Mouse (Mus musculus): Measurements from ENCODE around the gene Atg10. TPM values are rescaled to one million over a fixed set of nuclear protein-coding genes. Genes with fewer than 3 reads are reported as not detected.

Atg10 gene
- polyA plus RNA-seq, 1 experiment from 2014 or later = 17.2 TPM

- Histone ChIP-seq H3K4me1 (replicated peaks; ENCODE audit: control insufficient read depth, insufficient read depth, low read length) (no peaks in the 10 kb centered on the region), H3K9ac (no peak overlapping the region), H3K36me3 (replicated peaks; ENCODE audit: control insufficient read depth, insufficient read depth) (no peaks in the 10 kb centered on the region), H3K4me2 (replicated peaks) (no peak overlapping the region), H3K27ac (no peak overlapping the region), H3K9me3 (ENCODE audit: control insufficient read depth, low read length) (no peaks in the 10 kb centered on the region), H3K27me3 (ENCODE audit: control insufficient read depth, insufficient read depth, low read length) (no peaks in the 10 kb centered on the region), H3K4me3 (replicated peaks; ENCODE audit: low read length) (no peak overlapping the region)
- no peak for DNase-seq (ENCODE audit: low spot score)
- ATAC-seq (ENCODE audit: low FRiP score) = no peak
- WGBS = 66% methylated on average over 4 of the region's 4 CpGs
Observed at GRCm38 (mm10) chr13:91155429-91156207, 68.2 kb downstream of the Atg10 start.

- H3K9ac ChIP-seq = no peak overlapping the region
- H3K4me3 ChIP-seq (replicated peaks; ENCODE audit: low read length) = no peak overlapping the region
- no peak overlapping the region for H3K4me2 ChIP-seq (replicated peaks)
- no peak for DNase-seq (ENCODE audit: low spot score)
- 74% methylated on average over 7 of the region's 7 CpGs for WGBS
- H3K4me1 ChIP-seq (replicated peaks; ENCODE audit: control insufficient read depth, insufficient read depth, low read length) = no peaks in the 10 kb centered on the region
- no peaks in the 10 kb centered on the region for H3K27me3 ChIP-seq (ENCODE audit: control insufficient read depth, insufficient read depth, low read length)
- H3K36me3 ChIP-seq (replicated peaks; ENCODE audit: control insufficient read depth, insufficient read depth) = no peaks in the 10 kb centered on the region
- ATAC-seq (ENCODE audit: low FRiP score) = no peak
- no peak overlapping the region for H3K27ac ChIP-seq
- H3K9me3 ChIP-seq (ENCODE audit: control insufficient read depth, low read length) = no peaks in the 10 kb centered on the region
Observed at GRCm38 (mm10) chr13:91154622-91155021, 69.1 kb downstream of the Atg10 start.

GRCm38 (mm10) chr13:91136337-91136736 lies 87.4 kb downstream of the Atg10 start:
- no peak for ATAC-seq (ENCODE audit: low FRiP score)
- Histone ChIP-seq H3K9me3 (ENCODE audit: control insufficient read depth, low read length) (no peaks in the 10 kb centered on the region), H3K27ac (no peak overlapping the region), H3K4me3 (replicated peaks; ENCODE audit: low read length) (no peak overlapping the region), H3K9ac (no peak overlapping the region), H3K4me2 (replicated peaks) (no peak overlapping the region), H3K36me3 (replicated peaks; ENCODE audit: control insufficient read depth, insufficient read depth) (no peaks in the 10 kb centered on the region), H3K27me3 (ENCODE audit: control insufficient read depth, insufficient read depth, low read length) (no peaks in the 10 kb centered on the region), H3K4me1 (replicated peaks; ENCODE audit: control insufficient read depth, insufficient read depth, low read length) (no peaks in the 10 kb centered on the region)
- DNase-seq (ENCODE audit: low spot score) = no peak

GRCm38 (mm10) chr13:91133334-91133890 lies 90.4 kb downstream of the Atg10 start:
- peaks cover 8% of the 10 kb centered on the region for H3K4me1 ChIP-seq (replicated peaks; ENCODE audit: control insufficient read depth, insufficient read depth, low read length)
- H3K27ac ChIP-seq = no peak overlapping the region
- H3K9ac ChIP-seq = no peak overlapping the region
- H3K4me2 ChIP-seq (replicated peaks) = no peak overlapping the region
- no peak overlapping the region for H3K4me3 ChIP-seq (replicated peaks; ENCODE audit: low read length)
- no peaks in the 10 kb centered on the region for H3K9me3 ChIP-seq (ENCODE audit: control insufficient read depth, low read length)
- H3K27me3 ChIP-seq (ENCODE audit: control insufficient read depth, insufficient read depth, low read length) = no peaks in the 10 kb centered on the region
- ATAC-seq (ENCODE audit: low FRiP score) = no peak
- H3K36me3 ChIP-seq (replicated peaks; ENCODE audit: control insufficient read depth, insufficient read depth) = no peaks in the 10 kb centered on the region
- DNase-seq (ENCODE audit: low spot score) = no peak
- WGBS = 75% methylated on average over 5 of the region's 5 CpGs

DNA sequence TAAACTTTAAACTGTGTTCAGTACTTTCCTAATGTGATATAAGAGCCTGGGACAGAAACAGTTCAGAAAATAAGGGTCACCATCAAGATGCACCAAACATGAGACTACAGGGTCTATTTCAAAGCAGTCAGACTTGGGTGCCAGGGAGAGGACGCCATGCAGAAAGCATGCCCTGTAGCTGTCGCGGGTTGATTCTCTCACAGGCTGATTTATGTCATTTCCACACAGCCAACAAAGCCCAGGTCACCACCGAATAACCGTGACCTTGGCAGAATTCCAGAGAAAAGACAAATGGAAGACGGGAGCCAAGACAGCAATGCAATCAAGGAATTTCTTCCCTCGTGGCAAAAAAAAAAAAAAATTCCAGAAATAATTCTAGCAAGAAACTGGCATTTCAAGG lies 94.7 kb downstream of the Atg10 start:
- 20% methylated on average over 7 of the region's 7 CpGs for WGBS
- Histone ChIP-seq H3K4me3 (replicated peaks; ENCODE audit: low read length) (no peak overlapping the region), H3K27ac (peak overlapping the region; percentile 66), H3K4me1 (replicated peaks; ENCODE audit: control insufficient read depth, insufficient read depth, low read length) (peaks cover 9% of the 10 kb centered on the region), H3K9ac (no peak overlapping the region), H3K27me3 (ENCODE audit: control insufficient read depth, insufficient read depth, low read length) (no peaks in the 10 kb centered on the region), H3K36me3 (replicated peaks; ENCODE audit: control insufficient read depth, insufficient read depth) (no peaks in the 10 kb centered on the region), H3K4me2 (replicated peaks) (peak overlapping the region; percentile 11; the same call in 1 of the 2 replicates), H3K9me3 (ENCODE audit: control insufficient read depth, low read length) (no peaks in the 10 kb centered on the region)
- DNase-seq (ENCODE audit: low spot score) (peak; percentile 47), ATAC-seq (ENCODE audit: low FRiP score) (peak; percentile 75)

GRCm38 (mm10) chr13:91128581-91128980 lies 95.2 kb downstream of the Atg10 start:
- peak; percentile 54; the same call in 1 of the 2 replicates for ATAC-seq (ENCODE audit: low FRiP score)
- Histone ChIP-seq H3K27ac (peak overlapping the region; percentile 66), H3K36me3 (replicated peaks; ENCODE audit: control insufficient read depth, insufficient read depth) (no peaks in the 10 kb centered on the region), H3K4me2 (replicated peaks) (peak overlapping the region; percentile 11; the same call in 1 of the 2 replicates), H3K27me3 (ENCODE audit: control insufficient read depth, insufficient read depth, low read length) (no peaks in the 10 kb centered on the region), H3K9me3 (ENCODE audit: control insufficient read depth, low read length) (no peaks in the 10 kb centered on the region), H3K4me3 (replicated peaks; ENCODE audit: low read length) (no peak overlapping the region), H3K4me1 (replicated peaks; ENCODE audit: control insufficient read depth, insufficient read depth, low read length) (peaks cover 9% of the 10 kb centered on the region), H3K9ac (peak overlapping the region; percentile 31; the same call in 1 of the 2 replicates)
- peak; percentile 53 for DNase-seq (ENCODE audit: low spot score)
- WGBS = 12% methylated on average over 1 of the region's 1 CpGs

DNA sequence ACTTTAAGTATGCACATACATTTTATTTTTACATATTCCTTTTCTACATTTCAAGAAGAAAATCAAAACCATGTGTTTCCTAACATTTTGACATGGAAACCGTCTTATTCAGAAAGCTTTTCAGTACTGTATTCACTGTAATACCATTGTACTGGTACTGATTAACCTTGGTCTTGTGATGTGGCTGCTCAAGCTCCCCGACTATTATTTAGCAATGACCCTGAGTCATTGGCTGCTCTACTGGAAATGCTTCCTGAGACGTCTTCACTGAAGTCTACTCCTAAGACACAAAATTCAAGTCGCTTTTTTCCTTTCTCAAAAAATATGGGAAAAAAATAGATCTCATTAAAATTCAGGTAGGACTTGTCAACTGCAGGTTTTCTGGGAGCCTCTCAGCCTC lies 105.6 kb downstream of the Atg10 start:
- Histone ChIP-seq H3K4me3 (replicated peaks; ENCODE audit: low read length) (no peak overlapping the region), H3K36me3 (replicated peaks; ENCODE audit: control insufficient read depth, insufficient read depth) (no peaks in the 10 kb centered on the region), H3K9ac (no peak overlapping the region), H3K4me2 (replicated peaks) (no peak overlapping the region), H3K4me1 (replicated peaks; ENCODE audit: control insufficient read depth, insufficient read depth, low read length) (no peaks in the 10 kb centered on the region), H3K27ac (no peak overlapping the region), H3K27me3 (ENCODE audit: control insufficient read depth, insufficient read depth, low read length) (no peaks in the 10 kb centered on the region), H3K9me3 (ENCODE audit: control insufficient read depth, low read length) (no peaks in the 10 kb centered on the region)
- ATAC-seq (ENCODE audit: low FRiP score) (no peak), DNase-seq (ENCODE audit: low spot score) (no peak)
- 89% methylated on average over 4 of the region's 4 CpGs for WGBS

- Histone ChIP-seq H3K4me1 (replicated peaks; ENCODE audit: control insufficient read depth, insufficient read depth, low read length) (no peaks in the 10 kb centered on the region), H3K27ac (no peak overlapping the region), H3K4me2 (replicated peaks) (no peak overlapping the region), H3K4me3 (replicated peaks; ENCODE audit: low read length) (no peak overlapping the region), H3K27me3 (ENCODE audit: control insufficient read depth, insufficient read depth, low read length) (no peaks in the 10 kb centered on the region), H3K36me3 (replicated peaks; ENCODE audit: control insufficient read depth, insufficient read depth) (no peaks in the 10 kb centered on the region), H3K9me3 (ENCODE audit: control insufficient read depth, low read length) (no peaks in the 10 kb centered on the region), H3K9ac (no peak overlapping the region)
- WGBS = 96% methylated on average over 3 of the region's 3 CpGs
- ATAC-seq (ENCODE audit: low FRiP score) (no peak), DNase-seq (ENCODE audit: low spot score) (no peak)
Observed at GRCm38 (mm10) chr13:91114880-91115279, 108.9 kb downstream of the Atg10 start.

GRCm38 (mm10) chr13:91107308-91107946 lies 116.3 kb downstream of the Atg10 start:
- 92% methylated on average over 9 of the region's 9 CpGs for WGBS
- DNase-seq (ENCODE audit: low spot score) (no peak), ATAC-seq (ENCODE audit: low FRiP score) (no peak)
- Histone ChIP-seq H3K9me3 (ENCODE audit: control insufficient read depth, low read length) (no peaks in the 10 kb centered on the region), H3K4me3 (replicated peaks; ENCODE audit: low read length) (no peak overlapping the region), H3K27me3 (ENCODE audit: control insufficient read depth, insufficient read depth, low read length) (no peaks in the 10 kb centered on the region), H3K4me1 (replicated peaks; ENCODE audit: control insufficient read depth, insufficient read depth, low read length) (no peaks in the 10 kb centered on the region), H3K4me2 (replicated peaks) (no peak overlapping the region), H3K9ac (no peak overlapping the region), H3K27ac (no peak overlapping the region), H3K36me3 (replicated peaks; ENCODE audit: control insufficient read depth, insufficient read depth) (no peaks in the 10 kb centered on the region)

Data from hindbrain, embryonic 14.5 days (tissue).